Mouse (Mus musculus) stomach, embryonic 16.5 days (tissue): ENCODE results near the gene Fkbp6. TPM values are rescaled to one million over a fixed set of nuclear protein-coding genes. Genes with fewer than 3 reads are reported as not detected.

Source experiments
- ATAC-seq: fragments of 200-750 bp; cut with Nextera tagmentation; 2 replicates; pipeline ENCODE4 v1.8.0; 2017; ENCODE audit warnings: moderate number of reproducible peaks, moderate TSS enrichment; ENCODE audit not compliant: insufficient read depth, low FRiP score
- H3K27ac ChIP-seq: fragments of 300-500 bp; sonication (generic); 2 replicates; pipeline ENCODE4 v1.5.1; 2014; ENCODE audit warnings: low read length
- H3K27me3 ChIP-seq: fragments of 300-500 bp; sonication (generic); 2 replicates; pipeline ENCODE4 v1.6.1; 2014; ENCODE audit warnings: low read length, control low read depth, mixed read lengths; ENCODE audit not compliant: control insufficient read depth, insufficient read depth
- H3K36me3 ChIP-seq: fragments of 300-500 bp; sonication (generic); 2 replicates; pipeline ENCODE4 v1.6.1; 2014; ENCODE audit warnings: low read length; ENCODE audit not compliant: control insufficient read depth, insufficient read depth
- H3K4me1 ChIP-seq: fragments of 300-500 bp; sonication (generic); 2 replicates; pipeline ENCODE4 v1.6.1; 2014; ENCODE audit warnings: low read length, control low read depth, mixed read lengths; ENCODE audit not compliant: control insufficient read depth, insufficient read depth
- H3K4me2 ChIP-seq: fragments of 300-500 bp; sonication (generic); 2 replicates; pipeline ENCODE4 v1.6.1; 2014; ENCODE audit warnings: low read depth, low read length, mixed read lengths
- H3K4me3 ChIP-seq: fragments of 300-500 bp; sonication (generic); replicated peaks from 2 replicates; pipeline ENCODE4 v1.5.1; 2014; ENCODE audit warnings: mild to moderate bottlenecking, low read length
- H3K9ac ChIP-seq: fragments of 300-500 bp; sonication (generic); 2 replicates; pipeline ENCODE4 v1.6.1; 2014; ENCODE audit warnings: low read length
- H3K9me3 ChIP-seq: fragments of 300-500 bp; sonication (generic); replicated peaks from 2 replicates; pipeline ENCODE4 v1.6.1; 2016; ENCODE audit warnings: low read length, control low read depth; ENCODE audit not compliant: control insufficient read depth
- WGBS: fragments of 180-500 bp; shearing (Covaris S2); extraction: QIAGEN DNeasy Blood & Tissue Kit; methylation state at CpG from one replicate; pipeline ENCODE4 v1.1.7; 2014; 5-methylcytosine and 5-hydroxymethylcytosine counted together
- polyA plus RNA-seq: library from polyadenylated mRNA; unstranded; fragments of >200 nt; fragmentation: Nextera tagmentation; extraction: Ambion mirVana; gene quantifications from 2 replicates; pipeline ENCODE4 v1.2.1, GENCODE M21; 2015

The Fkbp6 gene
- polyA plus RNA-seq, 1 experiment from 2014 or later: 0.30 TPM

GRCm38 (mm10) chr5:135331161-135331560 is 18.7 kb downstream of the Fkbp6 start:
- Histone ChIP-seq H3K4me1 (no peaks in the 10 kb centered on the region), H3K9me3 (no peaks in the 10 kb centered on the region), H3K4me2 (no peak overlapping the region), H3K27ac (no peak overlapping the region), H3K9ac (no peak overlapping the region), H3K36me3 (no peaks in the 10 kb centered on the region), H3K27me3 (no peaks in the 10 kb centered on the region), H3K4me3 (no peak overlapping the region)
- 81% methylated on average over 6 of the region's 6 CpGs for WGBS
- ATAC-seq: no peak

- Histone ChIP-seq H3K4me3 (no peak overlapping the region), H3K9ac (no peak overlapping the region), H3K36me3 (no peaks in the 10 kb centered on the region), H3K4me1 (no peaks in the 10 kb centered on the region), H3K4me2 (no peak overlapping the region), H3K27me3 (no peaks in the 10 kb centered on the region), H3K27ac (no peak overlapping the region), H3K9me3 (no peaks in the 10 kb centered on the region)
- no peak for ATAC-seq
- 82% methylated on average over 5 of the region's 5 CpGs for WGBS
Observed at GRCm38 (mm10) chr5:135330201-135330600, 19.6 kb downstream of the Fkbp6 start.

- Histone ChIP-seq H3K36me3 (no peaks in the 10 kb centered on the region), H3K4me1 (no peaks in the 10 kb centered on the region), H3K9ac (no peak overlapping the region), H3K4me2 (no peak overlapping the region), H3K4me3 (no peak overlapping the region), H3K27me3 (no peaks in the 10 kb centered on the region), H3K9me3 (no peaks in the 10 kb centered on the region), H3K27ac (no peak overlapping the region)
- ATAC-seq: no peak
- 74% methylated on average over 4 of the region's 4 CpGs for WGBS
Observed at GRCm38 (mm10) chr5:135329471-135329870, 20.4 kb downstream of the Fkbp6 start.

GRCm38 (mm10) chr5:135326121-135326659 is 23.7 kb downstream of the Fkbp6 start:
- Histone ChIP-seq H3K36me3 (no peaks in the 10 kb centered on the region), H3K4me1 (no peaks in the 10 kb centered on the region), H3K27me3 (no peaks in the 10 kb centered on the region), H3K9me3 (no peaks in the 10 kb centered on the region), H3K9ac (no peak overlapping the region), H3K27ac (no peak overlapping the region), H3K4me2 (no peak overlapping the region), H3K4me3 (no peak overlapping the region)
- 33% methylated on average over 3 of the region's 3 CpGs for WGBS
- no peak for ATAC-seq

- WGBS: 79% methylated on average over 1 of the region's 1 CpGs
- Histone ChIP-seq H3K27ac (no peak overlapping the region), H3K4me3 (no peak overlapping the region), H3K27me3 (no peaks in the 10 kb centered on the region), H3K36me3 (no peaks in the 10 kb centered on the region), H3K4me1 (no peaks in the 10 kb centered on the region), H3K9ac (no peak overlapping the region), H3K4me2 (no peak overlapping the region), H3K9me3 (no peaks in the 10 kb centered on the region)
- ATAC-seq: no peak
Observed at GRCm38 (mm10) chr5:135322197-135322596, 27.6 kb downstream of the Fkbp6 start.

- Histone ChIP-seq H3K27ac (no peak overlapping the region), H3K9ac (no peak overlapping the region), H3K9me3 (no peaks in the 10 kb centered on the region), H3K36me3 (no peaks in the 10 kb centered on the region), H3K4me1 (no peaks in the 10 kb centered on the region), H3K27me3 (no peaks in the 10 kb centered on the region), H3K4me3 (no peak overlapping the region), H3K4me2 (no peak overlapping the region)
- 68% methylated on average over 2 of the region's 2 CpGs for WGBS
- no peak for ATAC-seq
Observed at GRCm38 (mm10) chr5:135319856-135320255, 30.0 kb downstream of the Fkbp6 start.

GRCm38 (mm10) chr5:135316177-135316576 is 33.7 kb downstream of the Fkbp6 start:
- Histone ChIP-seq H3K27me3 (no peaks in the 10 kb centered on the region), H3K36me3 (no peaks in the 10 kb centered on the region), H3K9ac (no peak overlapping the region), H3K4me3 (no peak overlapping the region), H3K27ac (no peak overlapping the region), H3K4me1 (no peaks in the 10 kb centered on the region), H3K4me2 (no peak overlapping the region), H3K9me3 (no peaks in the 10 kb centered on the region)
- 76% methylated on average over 3 of the region's 3 CpGs for WGBS
- no peak for ATAC-seq

- 37% methylated on average over 10 of the region's 10 CpGs for WGBS
- H3K4me1 ChIP-seq: no peaks in the 10 kb centered on the region
- no peaks in the 10 kb centered on the region for H3K9me3 ChIP-seq
- H3K9ac ChIP-seq: no peak overlapping the region
- no peak for ATAC-seq
- no peak overlapping the region for H3K4me3 ChIP-seq
- H3K27me3 ChIP-seq: no peaks in the 10 kb centered on the region
- no peak overlapping the region for H3K4me2 ChIP-seq
- no peaks in the 10 kb centered on the region for H3K36me3 ChIP-seq
- H3K27ac ChIP-seq: no peak overlapping the region
Observed at GRCm38 (mm10) chr5:135306321-135306965, 43.4 kb downstream of the Fkbp6 start.

GRCm38 (mm10) chr5:135302454-135302853 is 47.4 kb downstream of the Fkbp6 start:
- Histone ChIP-seq H3K36me3 (no peaks in the 10 kb centered on the region), H3K9ac (no peak overlapping the region), H3K4me3 (no peak overlapping the region), H3K27me3 (no peaks in the 10 kb centered on the region), H3K9me3 (no peaks in the 10 kb centered on the region), H3K4me1 (no peaks in the 10 kb centered on the region), H3K4me2 (no peak overlapping the region), H3K27ac (no peak overlapping the region)
- ATAC-seq: no peak
- WGBS: 75% methylated on average over 3 of the region's 3 CpGs
